Mouse (Mus musculus) right cerebral cortex, postnatal 14 days (tissue): ENCODE measurements at regions not wholly inside any gene's neighbourhood (a gene's known extent, or its start where the extent isn't known, plus 50 kb on each side); places are given as distances from the start of the nearest gene placed in this dataset.

Experiments used
- DNase-seq: peaks from one replicate; pipeline ENCODE4 v3.0.0; 2022

DNA sequence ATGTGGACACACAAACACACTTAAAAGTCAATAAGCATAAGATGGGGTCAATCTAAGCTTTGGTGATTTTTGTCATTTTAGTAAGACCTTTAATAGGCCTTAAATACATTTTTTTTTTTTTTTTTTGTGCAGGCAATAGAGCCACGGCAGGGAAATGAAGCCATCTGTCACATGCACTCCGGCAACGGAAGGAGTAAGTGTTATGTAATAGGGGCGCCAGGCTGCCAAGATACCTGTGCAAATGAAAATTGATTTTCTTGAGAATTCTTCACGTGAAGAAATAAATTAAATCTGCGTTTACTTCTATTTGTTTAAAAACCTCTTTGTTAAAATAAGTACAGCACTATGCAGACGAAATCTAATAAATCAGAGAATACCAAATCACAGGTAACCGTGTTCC lies 54.6 kb upstream of the Card11 start:
- DNase-seq: no peak

DNA sequence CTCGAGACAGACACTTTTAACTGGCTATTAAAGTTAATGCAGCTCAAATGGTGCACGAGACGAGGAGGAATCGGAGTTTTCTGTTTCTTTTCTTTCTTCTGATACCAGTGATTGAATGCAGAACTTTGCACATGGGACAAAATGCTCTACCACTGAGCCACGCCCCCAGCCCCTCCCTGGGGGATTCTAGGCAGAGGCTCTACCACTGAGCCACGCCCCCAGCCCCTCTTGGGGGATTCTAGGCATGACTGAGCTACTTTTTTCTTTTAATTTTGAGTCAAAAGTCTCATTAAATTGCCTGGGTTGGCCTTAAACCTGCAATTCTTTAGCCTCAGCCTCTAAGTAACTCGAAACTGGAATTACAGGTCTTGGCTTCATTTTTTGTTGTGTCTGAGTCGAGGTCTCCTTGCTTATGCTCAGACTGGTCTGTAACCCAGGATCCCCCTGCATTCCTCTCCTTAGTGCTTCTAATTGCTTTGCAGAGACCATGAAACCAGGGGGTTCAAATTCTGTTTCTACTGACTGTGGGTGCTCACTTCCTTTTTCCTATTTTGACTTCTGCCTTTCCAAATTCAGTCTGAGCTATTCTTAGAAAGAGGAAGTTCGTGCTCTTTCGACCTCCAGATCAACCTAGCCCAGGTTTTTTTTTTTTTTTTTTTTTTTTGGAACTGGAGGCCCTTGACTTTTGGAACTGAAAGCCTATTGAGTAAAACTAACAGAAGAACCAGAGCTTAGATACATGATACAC lies 55.4 kb upstream of the Card11 start:
- no peak for DNase-seq

DNA sequence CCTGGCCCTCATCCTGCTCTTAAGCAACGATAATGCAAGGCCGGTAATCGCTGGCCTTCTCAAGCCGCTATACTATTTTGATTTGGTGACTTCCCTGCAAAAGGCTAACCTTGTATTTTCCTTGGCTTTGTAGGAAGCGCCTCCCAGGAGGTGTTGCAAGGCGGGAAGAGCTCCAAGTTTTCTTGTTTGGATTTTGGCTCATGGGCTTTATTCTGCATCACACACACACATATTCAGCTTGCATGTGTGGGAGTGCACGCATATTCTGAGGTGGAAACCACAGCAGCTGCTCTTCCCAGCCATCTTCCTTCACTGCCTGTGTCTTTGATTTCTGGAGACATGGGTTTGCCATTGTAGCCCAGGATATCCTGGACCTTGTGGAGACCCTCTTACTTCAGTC lies 57.8 kb upstream of the Card11 start:
- no peak for DNase-seq

DNA sequence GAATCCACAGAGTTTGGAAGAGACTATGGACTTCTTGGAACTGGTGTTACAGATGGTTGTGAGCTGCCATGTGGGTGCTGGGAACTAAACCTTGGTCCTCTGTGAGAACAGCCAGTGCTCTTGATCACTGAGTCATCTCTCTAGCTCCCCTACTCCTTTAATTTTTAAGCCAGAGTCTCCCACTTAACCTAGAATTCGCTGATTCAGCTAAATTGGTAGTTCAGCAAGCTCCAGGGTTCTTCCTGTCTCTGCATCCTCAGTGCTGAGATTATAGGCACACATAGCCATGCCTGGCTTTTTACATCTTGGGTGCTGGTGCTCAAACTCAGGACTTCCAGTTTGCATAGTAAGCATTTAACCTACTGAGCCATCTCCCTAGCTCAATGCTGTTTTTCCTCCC lies 58.5 kb upstream of the Card11 start:
- DNase-seq: no peak

DNA sequence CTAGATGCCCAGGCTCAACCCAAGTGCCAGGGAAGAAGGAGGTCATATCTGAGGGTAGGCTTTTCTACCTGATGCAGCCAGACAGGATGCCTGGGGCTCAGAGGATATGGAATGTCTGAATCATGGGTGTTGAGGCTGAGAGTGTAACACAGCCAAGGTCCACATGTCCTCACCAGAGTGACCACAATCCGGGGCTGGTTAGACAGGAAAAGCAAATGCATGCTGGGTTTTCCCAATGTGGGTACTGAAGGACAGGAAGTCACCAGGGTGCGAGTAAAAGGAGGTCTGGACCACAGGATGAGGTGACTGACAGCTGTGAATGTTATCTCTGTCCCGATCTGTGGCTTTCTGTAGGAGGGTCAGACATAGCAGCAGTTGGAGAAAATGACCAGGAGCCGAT lies 61.8 kb upstream of the Card11 start:
- no peak for DNase-seq

DNA sequence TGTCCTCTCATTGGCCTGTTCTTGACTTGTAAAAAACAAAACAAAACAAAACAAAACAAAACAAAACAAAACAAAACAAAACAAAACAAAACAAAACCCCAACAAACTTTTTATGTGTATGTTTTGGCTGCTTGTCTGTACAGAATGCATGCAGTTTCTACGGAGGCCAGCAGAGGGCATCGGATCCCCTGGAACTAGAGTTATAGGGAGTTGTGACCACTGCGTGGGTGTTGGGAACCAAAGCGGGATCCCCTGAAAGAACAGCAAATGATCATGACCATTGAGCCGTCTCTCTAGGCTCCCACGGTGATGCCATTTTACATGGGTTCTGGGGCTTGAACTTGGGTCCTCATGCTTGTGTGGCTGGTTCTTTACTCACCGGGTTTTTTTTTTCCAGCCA lies 67.2 kb upstream of the Card11 start:
- DNase-seq: no peak

DNA sequence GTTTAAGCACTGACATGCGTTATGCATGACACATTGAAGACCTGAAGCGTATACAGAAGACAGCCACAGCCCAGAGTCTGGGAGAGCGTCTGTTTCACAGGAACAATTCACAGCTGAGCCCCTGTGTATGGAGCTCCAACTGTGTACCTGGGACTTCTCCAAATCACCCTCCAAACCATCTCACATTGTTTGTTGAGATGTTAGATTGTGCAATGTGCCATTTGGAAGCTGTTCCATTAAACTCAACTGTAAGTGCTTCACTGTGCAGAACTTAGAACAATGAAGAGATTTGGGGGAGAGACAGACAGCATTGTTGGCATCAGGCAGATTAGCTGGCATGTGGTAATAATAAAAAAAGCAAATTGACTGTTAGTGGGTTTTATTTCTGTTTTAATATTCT lies 74.1 kb upstream of the Card11 start:
- no peak for DNase-seq

DNA sequence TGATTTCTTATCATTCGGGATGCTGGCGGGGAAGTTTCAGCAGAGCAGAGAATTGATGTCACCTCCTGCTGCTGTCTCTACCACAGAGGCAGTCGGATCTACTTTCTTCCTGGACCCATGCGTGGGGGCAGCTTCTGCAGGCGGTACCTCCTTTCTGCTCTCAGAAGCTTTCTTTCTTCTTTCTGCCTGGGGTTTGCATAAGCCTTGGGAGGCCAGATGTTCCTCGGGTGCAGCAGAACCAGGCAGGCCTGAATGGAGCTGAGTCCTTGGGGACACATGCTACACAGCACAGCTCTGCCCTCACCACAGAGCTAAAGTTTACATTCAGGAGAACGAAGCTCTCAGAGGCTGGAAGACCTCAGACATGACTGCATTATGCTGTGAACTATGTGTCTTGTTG lies 75.8 kb upstream of the Card11 start:
- DNase-seq: no peak

DNA sequence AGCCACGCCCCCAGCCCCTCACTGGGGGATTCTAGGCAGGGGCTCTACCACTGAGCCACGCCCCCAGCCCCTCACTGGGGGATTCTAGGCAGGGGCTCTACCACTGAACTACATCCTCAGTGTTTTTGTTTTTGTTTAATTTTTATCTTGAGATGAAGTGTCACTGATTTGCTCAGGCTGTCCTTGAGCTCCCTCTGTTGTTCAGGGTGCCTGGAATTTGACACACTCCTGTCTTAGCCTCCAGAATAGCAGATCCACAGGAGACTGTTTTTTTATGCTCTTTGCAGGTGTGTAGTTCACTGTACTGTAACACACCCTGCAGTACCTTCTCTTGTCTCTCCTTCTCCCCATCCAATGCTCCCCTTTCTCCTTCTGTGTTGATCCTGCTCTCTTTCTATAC lies 76.6 kb upstream of the Card11 start:
- no peak for DNase-seq

DNA sequence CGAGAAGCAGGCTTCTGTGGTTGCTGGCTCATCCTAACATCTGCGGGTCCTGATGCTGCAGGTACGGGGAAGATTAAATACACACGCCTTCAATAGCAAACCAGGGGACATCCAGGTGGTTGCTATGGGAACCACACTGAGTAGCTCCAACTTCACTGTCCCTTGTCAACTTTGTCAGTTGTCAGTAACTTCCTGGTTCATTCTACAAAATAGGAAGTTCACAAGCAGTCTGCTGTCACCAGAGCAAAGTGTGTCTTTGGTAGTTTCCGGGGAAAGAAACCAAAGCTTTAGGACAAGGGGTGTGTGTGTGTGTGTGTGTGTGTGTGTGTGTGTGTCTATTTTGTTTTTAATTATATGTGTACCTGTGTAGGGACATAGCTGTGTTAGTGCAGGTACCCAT lies 80.5 kb upstream of the Card11 start:
- DNase-seq: no peak

DNA sequence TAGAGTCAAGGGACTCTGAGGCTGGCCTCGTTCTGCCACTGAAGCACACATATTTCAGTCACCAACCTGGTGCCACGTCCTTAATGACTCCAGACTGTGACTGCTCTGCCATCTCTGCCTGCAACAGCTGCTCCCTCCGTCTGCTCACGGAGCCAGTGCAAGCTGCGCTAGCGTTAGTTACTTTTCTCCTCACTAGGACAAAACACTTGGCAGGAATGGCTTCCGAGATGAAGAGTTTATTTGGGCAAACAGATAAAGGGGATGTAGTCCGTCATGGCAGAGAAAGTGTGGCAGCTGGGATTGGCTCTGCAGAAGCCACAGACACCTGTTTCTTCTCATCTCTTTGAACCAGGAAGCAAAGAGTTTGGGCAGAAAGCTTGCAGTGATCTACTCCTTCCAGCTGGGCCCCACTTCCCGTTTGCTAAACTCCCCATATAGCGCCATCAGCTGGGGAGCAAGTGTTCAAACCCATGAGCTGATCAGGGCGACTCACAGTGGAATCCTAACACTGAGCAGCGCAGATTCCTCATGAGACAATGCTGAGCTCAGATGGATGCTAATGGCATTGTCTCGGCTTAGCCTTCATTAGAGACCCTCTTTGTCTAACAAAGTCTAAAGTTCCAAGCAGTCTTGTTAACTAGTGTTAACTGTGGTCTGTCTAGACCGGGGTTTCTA lies 83.8 kb upstream of the Card11 start:
- DNase-seq: peak; percentile 9

DNA sequence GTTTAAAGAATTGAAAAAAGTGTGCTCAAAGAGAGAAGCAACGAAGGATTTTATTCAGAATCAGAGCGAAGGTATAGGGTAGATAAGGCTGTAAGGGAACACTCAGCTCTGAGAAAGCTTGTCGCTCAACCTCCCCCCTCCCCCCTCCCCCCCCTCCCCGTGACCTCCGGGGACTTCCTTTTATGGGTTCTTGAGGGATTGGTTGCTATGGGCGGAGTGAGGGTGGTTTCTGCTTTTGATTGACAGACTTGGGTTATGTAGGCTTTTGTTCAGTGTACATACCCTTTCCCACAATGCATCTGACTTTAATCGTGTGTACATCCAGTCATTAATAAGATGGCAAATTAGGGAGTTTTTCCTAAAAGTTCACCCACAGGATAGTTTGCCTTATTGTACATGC lies 84.4 kb upstream of the Card11 start:
- DNase-seq: no peak

DNA sequence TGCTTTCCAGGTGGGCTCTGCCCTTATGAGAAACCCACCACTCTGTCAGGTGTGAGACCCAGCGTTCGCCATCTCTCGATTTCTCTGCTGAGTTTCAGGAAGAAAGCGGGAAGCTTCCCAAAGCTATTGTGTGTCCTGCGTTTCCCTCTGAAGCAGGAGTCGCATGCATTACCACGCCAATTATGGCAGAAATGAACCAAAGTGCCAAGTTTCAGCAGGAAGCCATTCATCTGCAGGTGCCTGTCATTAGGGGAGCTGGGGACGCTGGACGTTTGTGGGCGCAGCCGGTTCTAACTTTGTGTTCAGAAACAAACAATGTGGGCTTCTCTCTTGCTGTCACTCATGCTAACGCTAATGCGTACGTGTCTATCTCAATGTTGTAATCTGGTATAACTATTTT lies 91.3 kb upstream of the Card11 start:
- DNase-seq: no peak

DNA sequence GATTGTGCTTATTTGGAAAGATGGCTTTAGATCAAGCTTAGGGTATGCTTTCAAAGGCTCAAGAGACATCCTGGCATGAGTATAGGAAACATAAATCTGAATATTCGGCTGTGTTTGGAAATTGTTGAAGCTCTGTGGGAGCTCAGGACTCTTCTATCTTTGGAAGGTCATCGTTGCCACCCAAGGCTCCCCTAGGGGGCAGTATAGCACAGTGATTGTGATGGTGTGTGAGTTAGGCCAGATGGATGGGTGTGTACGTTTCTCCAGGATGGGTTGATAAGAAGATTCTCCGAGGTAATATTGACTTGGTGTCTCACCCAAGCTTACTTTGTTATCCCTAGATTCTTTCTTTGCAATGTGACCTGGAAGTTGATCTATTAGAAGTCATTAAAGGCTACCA lies 93.3 kb upstream of the Card11 start:
- DNase-seq: peak; percentile 56

DNA sequence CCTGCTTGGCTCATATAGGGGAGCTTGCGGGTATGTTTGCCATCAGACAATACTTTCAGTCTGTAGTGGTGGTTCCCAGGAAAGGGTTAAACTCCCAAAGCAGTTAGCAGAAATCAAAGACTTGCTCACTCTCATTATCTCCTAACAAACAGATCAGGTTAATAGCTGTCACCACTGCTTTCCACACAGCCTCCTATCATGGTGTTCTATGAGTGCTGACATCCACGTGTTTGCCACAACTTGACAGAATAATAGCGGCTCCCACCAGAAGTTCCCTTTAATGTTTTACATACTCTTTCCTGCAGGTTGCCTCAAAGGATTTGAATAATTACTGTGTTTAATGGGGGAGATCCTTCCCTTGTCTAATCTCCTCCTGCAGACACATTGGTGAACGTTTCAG lies 97.5 kb upstream of the Card11 start:
- no peak for DNase-seq

DNA sequence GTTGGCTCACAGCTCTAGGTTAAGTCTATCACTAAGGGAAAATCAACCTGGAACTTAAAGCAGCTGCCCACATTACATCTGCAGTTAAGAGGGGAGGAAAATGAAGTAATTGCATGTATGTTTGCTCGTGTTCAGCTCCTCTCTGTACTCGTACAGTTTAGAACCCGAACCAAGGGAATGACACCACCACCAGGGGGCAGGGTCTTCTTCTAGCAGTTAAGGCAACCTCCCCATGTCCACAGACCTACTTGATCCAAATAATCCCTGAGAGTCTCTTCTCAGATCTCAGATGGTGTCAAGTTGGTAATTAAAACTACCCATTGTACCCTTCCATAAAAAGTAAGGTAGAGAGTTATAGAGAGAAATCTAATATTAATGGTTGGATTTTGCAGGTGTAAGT lies 111.3 kb upstream of the Card11 start:
- DNase-seq: peak; percentile 18

DNA sequence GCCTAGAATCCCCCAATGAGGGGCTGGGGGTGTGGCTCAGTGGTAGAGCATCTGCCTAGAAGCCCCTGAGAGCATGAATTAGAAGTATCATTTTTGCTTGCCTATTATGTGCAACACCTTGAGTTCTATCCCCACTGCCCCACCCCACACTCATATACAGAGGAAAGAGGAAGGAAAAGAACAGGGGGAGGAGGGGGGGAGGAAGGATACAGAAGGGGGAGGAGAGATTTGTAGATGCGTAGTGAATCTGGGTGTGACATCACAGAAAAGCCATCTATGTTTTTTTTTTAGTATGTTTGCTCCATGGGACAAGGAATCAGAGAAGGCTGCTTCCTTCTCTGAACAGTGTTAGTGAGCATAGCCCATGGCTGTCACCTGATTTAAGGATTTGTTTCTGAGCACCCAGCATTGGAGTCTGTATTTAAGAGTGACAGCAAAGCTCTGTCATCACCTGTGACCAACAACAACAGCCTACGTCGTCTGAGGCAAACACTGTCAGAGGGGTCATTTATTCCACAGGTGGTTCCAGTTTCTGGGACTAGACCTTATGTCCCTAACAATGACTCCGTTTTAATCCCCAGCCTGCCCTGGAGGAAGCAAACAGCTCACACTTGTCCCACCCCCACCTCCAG lies 115.0 kb upstream of the Card11 start:
- no peak for DNase-seq

DNA sequence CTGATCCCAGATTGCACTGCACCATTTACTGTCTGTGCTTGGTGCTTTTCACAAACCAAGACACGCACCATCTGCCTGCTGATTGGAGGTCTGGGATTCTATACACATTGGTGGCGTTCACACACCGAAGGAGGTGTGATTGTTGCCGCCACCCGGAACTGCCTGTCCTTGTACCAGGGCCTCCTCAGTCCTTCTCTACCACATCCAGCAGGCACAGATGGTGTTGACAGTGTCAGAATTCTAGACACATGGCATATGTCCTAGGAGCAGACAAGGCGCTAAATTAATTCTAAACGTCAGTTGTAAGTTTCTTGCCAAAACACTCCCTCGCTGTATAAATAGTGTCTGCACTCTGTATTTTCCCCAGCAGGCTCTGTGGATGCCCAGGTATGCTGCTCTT lies 115.6 kb upstream of the Card11 start:
- peak; percentile 36 for DNase-seq

DNA sequence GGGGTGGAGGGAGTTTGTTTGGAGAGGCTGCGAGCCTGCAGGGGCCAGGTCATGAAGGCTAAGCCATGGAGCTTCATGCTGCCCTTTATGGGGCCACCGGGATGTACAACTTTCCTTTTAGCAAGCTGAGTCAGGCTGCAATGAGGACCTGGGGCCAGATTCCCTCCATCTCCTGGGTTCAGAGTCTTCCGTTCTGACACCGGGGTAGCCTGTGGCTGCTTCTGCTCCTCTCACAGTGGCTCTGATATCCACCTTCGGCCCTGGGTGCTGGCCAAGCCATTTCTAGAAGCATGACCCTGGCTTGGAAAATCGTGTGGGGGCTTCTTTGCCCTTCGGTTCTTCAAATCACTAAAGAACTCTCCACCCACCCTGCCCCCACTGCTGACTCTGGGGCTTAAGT lies 115.4 kb upstream of the Sdk1 start:
- DNase-seq: no peak

DNA sequence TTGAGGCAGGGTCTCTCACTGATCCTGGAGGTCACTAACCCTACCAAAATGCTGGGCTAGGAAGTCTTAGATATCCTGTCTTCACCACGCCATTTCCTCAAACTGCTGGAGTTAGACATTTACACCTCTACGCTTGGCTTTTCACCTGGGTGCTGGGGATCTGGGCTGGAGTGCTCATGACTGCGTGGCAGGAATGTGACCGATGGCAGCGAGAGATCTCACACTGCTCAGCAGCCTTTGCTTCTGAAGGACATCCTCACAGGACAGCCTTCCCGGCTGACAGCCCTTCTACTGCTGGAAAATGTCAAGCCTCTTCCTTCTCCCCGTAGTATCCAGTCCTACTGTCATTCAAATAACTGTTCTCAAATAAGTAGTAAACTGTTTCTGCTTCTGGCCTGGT lies 114.8 kb upstream of the Sdk1 start:
- DNase-seq: no peak

DNA sequence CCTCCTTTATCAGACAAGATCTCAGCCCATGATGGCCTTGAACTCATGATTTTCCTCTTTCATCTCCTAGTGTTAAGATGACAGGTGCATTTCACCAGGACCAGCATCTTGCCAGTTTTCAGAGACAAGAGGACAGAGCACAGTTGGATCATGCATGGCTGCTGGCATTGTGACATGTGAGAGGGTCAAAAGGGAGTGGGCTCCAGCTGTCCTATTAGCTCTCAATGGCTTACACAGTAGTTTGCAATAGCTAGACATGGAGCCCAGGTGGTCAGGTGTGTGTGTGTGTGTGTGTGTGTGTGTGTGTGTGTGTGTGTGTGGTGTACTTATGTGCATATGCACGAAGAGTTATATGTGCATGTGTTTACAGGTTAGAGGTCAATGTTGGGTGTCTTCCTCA lies 110.3 kb upstream of the Sdk1 start:
- DNase-seq: no peak

DNA sequence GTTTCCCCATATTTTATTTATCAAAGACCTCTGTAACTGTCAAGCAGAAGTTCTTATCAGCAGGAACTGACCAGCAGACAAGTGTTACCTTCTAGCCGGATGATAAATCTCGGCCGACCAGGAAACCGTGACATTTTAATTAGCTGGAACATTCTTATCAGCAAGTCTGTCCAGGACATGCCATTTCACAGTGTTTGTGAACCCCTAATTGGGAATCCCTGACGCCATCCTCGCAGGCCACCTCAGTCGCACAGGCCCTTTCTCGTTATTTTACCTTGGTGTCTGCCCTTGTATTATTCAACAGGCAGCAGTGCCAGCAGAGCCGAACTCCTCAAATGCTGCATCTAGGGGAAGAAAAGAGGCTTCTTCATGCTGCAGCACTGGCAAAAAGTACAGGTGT lies 109.4 kb upstream of the Sdk1 start:
- no peak for DNase-seq

DNA sequence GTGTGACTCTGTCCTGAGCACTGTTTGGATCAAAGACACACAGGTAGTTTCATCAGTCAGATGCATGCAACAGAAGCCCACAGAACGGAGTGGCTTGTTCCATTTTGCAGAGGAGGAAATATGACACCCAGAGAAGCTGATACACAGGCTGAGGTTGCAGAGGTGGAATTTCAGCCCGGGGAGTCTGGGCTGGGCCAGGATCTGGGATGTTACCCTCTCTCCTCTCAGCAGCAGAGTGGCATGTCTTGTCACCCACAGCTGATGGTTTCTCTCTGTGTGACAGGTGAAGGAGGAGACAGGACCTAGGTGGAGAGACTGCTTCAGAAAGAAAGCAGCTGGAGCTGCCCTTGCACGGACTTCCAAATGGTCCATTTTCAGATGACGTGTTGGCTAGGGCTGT lies 105.1 kb upstream of the Sdk1 start:
- no peak for DNase-seq

DNA sequence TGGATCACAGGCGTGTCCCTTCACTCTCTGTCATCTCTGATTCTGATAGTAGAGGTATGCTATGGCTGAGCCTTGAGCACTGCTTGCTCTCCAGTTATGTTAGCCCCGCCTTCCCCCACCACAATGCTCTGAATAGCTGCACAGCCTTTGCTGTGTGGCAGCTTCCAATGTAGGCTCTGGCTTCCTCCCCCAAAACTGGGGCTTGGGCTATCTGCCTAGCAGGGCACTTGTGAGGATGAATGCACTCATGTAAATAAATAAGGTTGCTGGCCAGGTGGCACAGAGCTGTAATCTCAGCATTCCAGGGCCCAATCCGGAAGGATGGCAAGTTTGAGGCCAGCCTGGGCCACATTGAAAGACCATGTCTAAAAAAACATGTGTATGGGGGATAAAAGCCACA lies 103.6 kb upstream of the Sdk1 start:
- no peak for DNase-seq
